Mouse (Mus musculus) embryonic stem cell, embryonic (primary cell): ENCODE data around the gene 1700012B07Rik.

Experiments
- CTCF ChIA-PET, 4 experiments: fragments of 300-600 bp in 2 of 4; fragments of 350-600 bp in 2 of 4; sonication (Branson Sonifier 250); formaldehyde crosslinking; loops; one replicate each; lab custom pipeline; 2022; ENCODE audit warnings: inconsistent platforms in 2 of 4; lab: Charles Lee
- POLR2A ChIA-PET, 4 experiments: fragments of 300-600 bp in 2 of 4; fragments of 350-600 bp in 2 of 4; sonication (Branson Sonifier 250); formaldehyde crosslinking; loops; one replicate each; lab custom pipeline; 2022; ENCODE audit warnings: antibody characterized with exemption in 4 of 4, inconsistent platforms in 1 of 4; lab: Charles Lee

Gene 1700012B07Rik

GRCm38 (mm10) chr11:109791965-109792364 lies 35.9 kb downstream of the 1700012B07Rik start:
- ChIA-PET POLR2A (interaction anchor here in 1 of 4 experiments (0.6 kb wide), 1 partner anchor 66 kb away, joined by 4 read pairs; no protein-coding TSS in a partner anchor), CTCF (interaction anchor here in 1 of 4 experiments (0.6 kb wide), 1 partner anchor 1705 kb away, joined by 4 read pairs; no protein-coding TSS in a partner anchor)

GRCm38 (mm10) chr11:109790221-109790620 lies 37.6 kb downstream of the 1700012B07Rik start:
- CTCF ChIA-PET: interaction anchor here in 1 of 4 experiments (0.9 kb wide), 1 partner anchor 70 kb away, joined by 3 read pairs; no protein-coding TSS in a partner anchor
- POLR2A ChIA-PET: interaction anchor here in 1 of 4 experiments (0.5 kb wide), 1 partner anchor 252 kb away, joined by 3 read pairs; no protein-coding TSS in a partner anchor

GRCm38 (mm10) chr11:109785392-109785791 lies 42.5 kb downstream of the 1700012B07Rik start:
- ChIA-PET POLR2A (no interaction called here), CTCF (interaction anchor here in 1 of 4 experiments (0.6 kb wide), 1 partner anchor 654 kb away, joined by 3 read pairs; no protein-coding TSS in a partner anchor)

GRCm38 (mm10) chr11:109771381-109771780 lies 56.5 kb downstream of the 1700012B07Rik start:
- ChIA-PET CTCF (interaction anchor here in 1 of 4 experiments (0.6 kb wide), 1 partner anchor 238 kb away, joined by 5 read pairs; no protein-coding TSS in a partner anchor), POLR2A (no interaction called here)

GRCm38 (mm10) chr11:109770185-109770584 lies 57.7 kb downstream of the 1700012B07Rik start:
- POLR2A ChIA-PET: interaction anchor here in 1 of 4 experiments (0.7 kb wide), 1 partner anchor 895 kb away, joined by 4 read pairs; no protein-coding TSS in a partner anchor
- CTCF ChIA-PET: no interaction called here

GRCm38 (mm10) chr11:109769091-109769490 lies 58.8 kb downstream of the 1700012B07Rik start:
- CTCF ChIA-PET: no interaction called here
- POLR2A ChIA-PET: interaction anchor here in 1 of 4 experiments (0.7 kb wide), 1 partner anchor 417 kb away, joined by 4 read pairs; no protein-coding TSS in a partner anchor

GRCm38 (mm10) chr11:109760063-109760462 lies 67.8 kb downstream of the 1700012B07Rik start:
- CTCF ChIA-PET: interaction anchor here in 1 of 4 experiments (0.6 kb wide), 1 partner anchor 430 kb away, joined by 4 read pairs; no protein-coding TSS in a partner anchor
- POLR2A ChIA-PET: no interaction called here

GRCm38 (mm10) chr11:109758616-109759215 lies 69.1 kb downstream of the 1700012B07Rik start:
- ChIA-PET POLR2A (no interaction called here), CTCF (no interaction called here)

GRCm38 (mm10) chr11:109754105-109754602 lies 73.7 kb downstream of the 1700012B07Rik start:
- ChIA-PET CTCF (no interaction called here), POLR2A (no interaction called here)

- CTCF ChIA-PET: interaction anchor here in 1 of 4 experiments (0.7 kb wide), 1 partner anchor 108 kb away, joined by 3 read pairs; no protein-coding TSS in a partner anchor
- POLR2A ChIA-PET: interaction anchor here in 2 of 4 experiments (0.7 to 1.2 kb wide), 2 partner anchors 17 to 30 kb away, joined by 3 read pairs; partner anchors contain the start of gene Fam20a (in 1 of the 2)
These were observed 75.9 kb downstream of the 1700012B07Rik start for GRCm38 (mm10) chr11:109751636-109752603.

GRCm38 (mm10) chr11:109745210-109745609 lies 82.6 kb downstream of the 1700012B07Rik start:
- POLR2A ChIA-PET: no interaction called here
- CTCF ChIA-PET: no interaction called here

GRCm38 (mm10) chr11:109737967-109738366 lies 89.9 kb downstream of the 1700012B07Rik start:
- ChIA-PET POLR2A (interaction anchor here in 1 of 4 experiments (1.2 kb wide), 1 partner anchor 19 kb away, joined by 4 read pairs; no protein-coding TSS in a partner anchor), CTCF (no interaction called here)
